Mouse (Mus musculus) heart, embryonic 13.5 days (tissue): ENCODE results near the gene Clmn. TPM values are rescaled to one million over a fixed set of nuclear protein-coding genes. Genes with fewer than 3 reads are reported as not detected.

ENCODE experiments used
- ATAC-seq: fragments of 200-750 bp; cut with Nextera tagmentation; 2 replicates; pipeline ENCODE4 v1.8.0; 2017; ENCODE audit warnings: moderate TSS enrichment; ENCODE audit not compliant: insufficient number of reproducible peaks, low FRiP score, low TSS enrichment; ENCODE audit errors: extremely low read depth
- H3K27ac ChIP-seq: fragments of 300-500 bp; sonication (generic); replicated peaks from 2 replicates; pipeline ENCODE4 v1.5.1; 2015; ENCODE audit warnings: moderate library complexity, mild to moderate bottlenecking, inconsistent platforms
- H3K27me3 ChIP-seq: fragments of 300-500 bp; sonication (generic); replicated peaks from 2 replicates; pipeline ENCODE4 v1.6.1; 2015; ENCODE audit warnings: mild to moderate bottlenecking, inconsistent platforms
- H3K36me3 ChIP-seq: fragments of 300-500 bp; sonication (generic); 2 replicates; pipeline ENCODE4 v1.6.1; 2015; ENCODE audit warnings: mild to moderate bottlenecking, inconsistent platforms
- H3K4me1 ChIP-seq: fragments of 300-500 bp; sonication (generic); 2 replicates; pipeline ENCODE4 v1.6.1; 2015; ENCODE audit warnings: inconsistent platforms
- H3K4me2 ChIP-seq: fragments of 300-500 bp; sonication (generic); 2 replicates; pipeline ENCODE4 v1.6.1; 2015; ENCODE audit warnings: inconsistent platforms, mild to moderate bottlenecking, moderate library complexity
- H3K4me3 ChIP-seq: fragments of 300-500 bp; sonication (generic); 2 replicates; pipeline ENCODE4 v1.5.1; 2015; ENCODE audit warnings: moderate library complexity, mild to moderate bottlenecking, inconsistent platforms
- H3K9ac ChIP-seq: fragments of 300-500 bp; sonication (generic); 2 replicates; pipeline ENCODE4 v1.6.1; 2015; ENCODE audit warnings: inconsistent platforms, mild to moderate bottlenecking, moderate library complexity
- H3K9me3 ChIP-seq: fragments of 300-500 bp; sonication (generic); 2 replicates; pipeline ENCODE4 v1.6.1; 2016; ENCODE audit warnings: inconsistent platforms
- WGBS: fragments of 180-500 bp; shearing (Covaris S2); methylation state at CpG from one replicate; pipeline ENCODE4 v1.1.7; 2015; ENCODE audit warnings: mixed read lengths; 5-methylcytosine and 5-hydroxymethylcytosine counted together
- polyA plus RNA-seq: library from polyadenylated mRNA; unstranded; fragments of >200 nt; fragmentation: Nextera tagmentation; extraction: Ambion mirVana; gene quantifications from 2 replicates; pipeline ENCODE4 v1.2.1, GENCODE M21; 2015

Clmn gene
- polyA plus RNA-seq, 1 experiment from 2014 or later, result 0.66 TPM

GRCm38 (mm10) chr12:104899835-104900234 lies 35.0 kb upstream of the Clmn start:
- H3K9me3 ChIP-seq, result no peaks in the 10 kb centered on the region
- WGBS, result 48% methylated on average over 3 of the region's 3 CpGs
- peaks cover 19% of the 10 kb centered on the region for H3K4me1 ChIP-seq
- H3K27me3 ChIP-seq, result 0 out of 2 replicates have a peak, but pooled peaks cover 2% of the 10 kb centered on the region
- no peak for ATAC-seq
- H3K9ac ChIP-seq, result 0 out of 2 replicates have a peak overlapping the region, but pooled peaks have one; percentile 14
- H3K4me2 ChIP-seq, result no peak overlapping the region
- no peaks in the 10 kb centered on the region for H3K36me3 ChIP-seq
- H3K27ac ChIP-seq, result no peak overlapping the region
- no peak overlapping the region for H3K4me3 ChIP-seq

- 50% methylated on average over 11 of the region's 11 CpGs for WGBS
These were observed 34.3 kb upstream of the Clmn start for GRCm38 (mm10) chr12:104899161-104899560.

GRCm38 (mm10) chr12:104898718-104899117 lies 33.8 kb upstream of the Clmn start:
- WGBS, result 63% methylated on average over 9 of the region's 9 CpGs
- Histone ChIP-seq H3K27ac (no peak overlapping the region), H3K9me3 (no peaks in the 10 kb centered on the region), H3K36me3 (no peaks in the 10 kb centered on the region), H3K4me1 (peaks cover 19% of the 10 kb centered on the region), H3K4me3 (no peak overlapping the region), H3K4me2 (no peak overlapping the region), H3K27me3 (no peaks in the 10 kb centered on the region), H3K9ac (no peak overlapping the region)
- no peak for ATAC-seq

More at GRCm38 (mm10) chr12:104899161-104899560, 34.3 kb upstream of the Clmn start:
- H3K36me3 ChIP-seq, result no peaks in the 10 kb centered on the region
- H3K27me3 ChIP-seq, result no peaks in the 10 kb centered on the region
- no peak overlapping the region for H3K27ac ChIP-seq
- ATAC-seq, result no peak
- H3K4me3 ChIP-seq, result no peak overlapping the region
- H3K4me1 ChIP-seq, result peaks cover 19% of the 10 kb centered on the region
- no peaks in the 10 kb centered on the region for H3K9me3 ChIP-seq
- no peak overlapping the region for H3K9ac ChIP-seq
- H3K4me2 ChIP-seq, result no peak overlapping the region

- Histone ChIP-seq H3K27ac (no peak overlapping the region), H3K4me2 (no peak overlapping the region), H3K9ac (no peak overlapping the region), H3K36me3 (no peaks in the 10 kb centered on the region), H3K9me3 (no peaks in the 10 kb centered on the region), H3K4me3 (no peak overlapping the region), H3K4me1 (peaks cover 19% of the 10 kb centered on the region), H3K27me3 (no peaks in the 10 kb centered on the region)
- no peak; the same call in 1 of the 2 replicates for ATAC-seq
- 56% methylated on average over 8 of the region's 8 CpGs for WGBS
These were observed 32.3 kb upstream of the Clmn start for GRCm38 (mm10) chr12:104897051-104897618.

- no peaks in the 10 kb centered on the region for H3K9me3 ChIP-seq
- no peak for ATAC-seq
- no peaks in the 10 kb centered on the region for H3K36me3 ChIP-seq
- H3K4me3 ChIP-seq, result no peak overlapping the region
- H3K4me1 ChIP-seq, result peaks cover 19% of the 10 kb centered on the region
- H3K9ac ChIP-seq, result no peak overlapping the region
- 64% methylated on average over 16 of the region's 16 CpGs for WGBS
- no peak overlapping the region for H3K27ac ChIP-seq
- H3K4me2 ChIP-seq, result no peak overlapping the region
- no peaks in the 10 kb centered on the region for H3K27me3 ChIP-seq
These were observed 31.8 kb upstream of the Clmn start for GRCm38 (mm10) chr12:104896640-104897039.

GRCm38 (mm10) chr12:104892245-104892644 lies 27.4 kb upstream of the Clmn start:
- no peak overlapping the region for H3K27ac ChIP-seq
- no peaks in the 10 kb centered on the region for H3K27me3 ChIP-seq
- 81% methylated on average over 3 of the region's 3 CpGs for WGBS
- H3K4me1 ChIP-seq, result peaks cover 15% of the 10 kb centered on the region; the same call in 1 of the 2 replicates
- H3K36me3 ChIP-seq, result no peaks in the 10 kb centered on the region
- H3K4me2 ChIP-seq, result no peak overlapping the region
- no peak overlapping the region for H3K9ac ChIP-seq
- ATAC-seq, result no peak
- H3K9me3 ChIP-seq, result no peaks in the 10 kb centered on the region
- H3K4me3 ChIP-seq, result no peak overlapping the region

- no peak overlapping the region for H3K4me3 ChIP-seq
- H3K27me3 ChIP-seq, result no peaks in the 10 kb centered on the region
- WGBS, result 82% methylated on average over 8 of the region's 8 CpGs
- H3K27ac ChIP-seq, result no peak overlapping the region
- H3K4me1 ChIP-seq, result peaks cover 6% of the 10 kb centered on the region; the same call in 1 of the 2 replicates
- no peaks in the 10 kb centered on the region for H3K9me3 ChIP-seq
- H3K36me3 ChIP-seq, result no peaks in the 10 kb centered on the region
- no peak overlapping the region for H3K4me2 ChIP-seq
- no peak overlapping the region for H3K9ac ChIP-seq
- ATAC-seq, result no peak
These were observed 25.2 kb upstream of the Clmn start for GRCm38 (mm10) chr12:104890066-104890465.

GRCm38 (mm10) chr12:104886104-104886503 lies 21.2 kb upstream of the Clmn start:
- H3K36me3 ChIP-seq, result no peaks in the 10 kb centered on the region
- H3K9me3 ChIP-seq, result no peaks in the 10 kb centered on the region
- no peaks in the 10 kb centered on the region; the same call in 1 of the 2 replicates for H3K27me3 ChIP-seq
- ATAC-seq, result no peak
- H3K4me3 ChIP-seq, result no peak overlapping the region
- peaks cover 6% of the 10 kb centered on the region; the same call in 1 of the 2 replicates for H3K4me1 ChIP-seq
- 74% methylated on average over 7 of the region's 7 CpGs for WGBS
- H3K4me2 ChIP-seq, result no peak overlapping the region
- H3K9ac ChIP-seq, result no peak overlapping the region
- no peak overlapping the region for H3K27ac ChIP-seq

- no peak overlapping the region for H3K27ac ChIP-seq
- H3K36me3 ChIP-seq, result no peaks in the 10 kb centered on the region
- ATAC-seq, result no peak
- H3K9ac ChIP-seq, result no peak overlapping the region
- 63% methylated on average over 5 of the region's 5 CpGs for WGBS
- peaks cover 2% of the 10 kb centered on the region; the same call in 1 of the 2 replicates for H3K27me3 ChIP-seq
- no peak overlapping the region for H3K4me2 ChIP-seq
- no peaks in the 10 kb centered on the region for H3K4me1 ChIP-seq
- no peak overlapping the region for H3K4me3 ChIP-seq
- 0 out of 2 replicates have a peak, but pooled peaks cover 6% of the 10 kb centered on the region for H3K9me3 ChIP-seq
These were observed 17.7 kb upstream of the Clmn start for GRCm38 (mm10) chr12:104882533-104882932.

GRCm38 (mm10) chr12:104882061-104882460 lies 17.2 kb upstream of the Clmn start:
- 0 out of 2 replicates have a peak, but pooled peaks cover 6% of the 10 kb centered on the region for H3K9me3 ChIP-seq
- no peak overlapping the region for H3K27ac ChIP-seq
- peaks cover 2% of the 10 kb centered on the region; the same call in 1 of the 2 replicates for H3K27me3 ChIP-seq
- H3K9ac ChIP-seq, result no peak overlapping the region
- no peak for ATAC-seq
- 31% methylated on average over 2 of the region's 2 CpGs for WGBS
- H3K36me3 ChIP-seq, result no peaks in the 10 kb centered on the region
- no peak overlapping the region for H3K4me3 ChIP-seq
- H3K4me2 ChIP-seq, result no peak overlapping the region
- no peaks in the 10 kb centered on the region for H3K4me1 ChIP-seq

GRCm38 (mm10) chr12:104881518-104882060 lies 16.7 kb upstream of the Clmn start:
- Histone ChIP-seq H3K4me1 (no peaks in the 10 kb centered on the region), H3K4me3 (no peak overlapping the region), H3K27me3 (peaks cover 2% of the 10 kb centered on the region; the same call in 1 of the 2 replicates), H3K9ac (no peak overlapping the region), H3K9me3 (0 out of 2 replicates have a peak, but pooled peaks cover 6% of the 10 kb centered on the region), H3K36me3 (no peaks in the 10 kb centered on the region), H3K27ac (no peak overlapping the region), H3K4me2 (no peak overlapping the region)
- no peak for ATAC-seq
- WGBS, result 72% methylated on average over 4 of the region's 4 CpGs

- no peak overlapping the region for H3K4me2 ChIP-seq
- H3K27me3 ChIP-seq, result peaks cover 4% of the 10 kb centered on the region; the same call in 1 of the 2 replicates
- H3K36me3 ChIP-seq, result no peaks in the 10 kb centered on the region
- no peak for ATAC-seq
- WGBS, result 76% methylated on average over 12 of the region's 12 CpGs
- H3K4me3 ChIP-seq, result no peak overlapping the region
- no peak overlapping the region for H3K27ac ChIP-seq
- 0 out of 2 replicates have a peak, but pooled peaks cover 6% of the 10 kb centered on the region for H3K9me3 ChIP-seq
- no peak overlapping the region for H3K9ac ChIP-seq
- no peaks in the 10 kb centered on the region for H3K4me1 ChIP-seq
These were observed 15.5 kb upstream of the Clmn start for GRCm38 (mm10) chr12:104880367-104880766.
